In genomic region chr11:59787199-59787781, GRCm38 (mm10) we compare ENCODE assay signal across 8 mouse cellular contexts. TPM values are rescaled to one million over a fixed set of nuclear protein-coding genes. Genes with fewer than 3 reads are reported as not detected.
DNase-seq lines count a peak whose midpoint lies in the region; ATAC-seq and TF ChIP-seq lines count a peak whose summit lies in the region.

Gene Pld6 (minus strand): TSS chr11:59787645.

- peak within 1 kb of the TSS; percentile 45 for H3K4me3 ChIP-seq in left cerebral cortex, adult 2 months
- H3K4me3 ChIP-seq in embryonic facial prominence, embryonic 14.5 days (ENCODE audit: low read depth, low read length): peak within 1 kb of the TSS; percentile 47
- H3K4me3 ChIP-seq in hindbrain, embryonic 10.5 days: peak within 1 kb of the TSS; percentile 55
- H3K4me3 ChIP-seq in limb, embryonic 12.5 days (replicated peaks): peak within 1 kb of the TSS; percentile 52
- H3K4me3 ChIP-seq in midbrain, embryonic 11.5 days (ENCODE audit: low read depth, low read length): peak within 1 kb of the TSS; percentile 39

- H3K36me3 ChIP-seq in embryonic facial prominence, embryonic 14.5 days (ENCODE audit: control insufficient read depth, insufficient read depth, low read length): peaks cover 13% of the 10 kb centered on the region
- peaks cover 13% of the 10 kb centered on the region for H3K36me3 ChIP-seq in hindbrain, embryonic 10.5 days
- peaks cover 14% of the 10 kb centered on the region for H3K36me3 ChIP-seq in limb, embryonic 12.5 days
- peaks cover 4% of the 10 kb centered on the region for H3K36me3 ChIP-seq in midbrain, embryonic 11.5 days (ENCODE audit: control insufficient read depth, insufficient read depth, low read length)

- H3K9ac ChIP-seq in embryonic facial prominence, embryonic 14.5 days (ENCODE audit: low read depth, low read length): peak within 1 kb of the TSS; percentile 58
- H3K9ac ChIP-seq in limb, embryonic 12.5 days (replicated peaks): peak within 1 kb of the TSS; percentile 63
- H3K9ac ChIP-seq in midbrain, embryonic 11.5 days (ENCODE audit: low read length): peak within 1 kb of the TSS; percentile 64

- H3K27ac ChIP-seq in left cerebral cortex, adult 2 months: no peak within 1 kb of the TSS
- no peak within 1 kb of the TSS for H3K27ac ChIP-seq in embryonic facial prominence, embryonic 14.5 days (replicated peaks; ENCODE audit: low read depth, low read length)
- peak within 1 kb of the TSS; percentile 50 for H3K27ac ChIP-seq in hindbrain, embryonic 10.5 days
- H3K27ac ChIP-seq in limb, embryonic 12.5 days: peak within 1 kb of the TSS; percentile 17; the same call in 1 of the 2 replicates
- H3K27ac ChIP-seq in midbrain, embryonic 11.5 days (ENCODE audit: low read depth, low read length): no peak within 1 kb of the TSS

- H3K4me2 ChIP-seq in embryonic facial prominence, embryonic 14.5 days (ENCODE audit: low read depth, low read length): peak within 1 kb of the TSS; percentile 98
- H3K4me2 ChIP-seq in limb, embryonic 12.5 days: peak within 1 kb of the TSS; percentile 93
- H3K4me2 ChIP-seq in midbrain, embryonic 11.5 days: peak within 1 kb of the TSS; percentile 82

- 1% methylated on average over 16 of the region's 51 CpGs for WGBS in embryonic facial prominence, embryonic 14.5 days
- under 1% methylated on average over 51 of the region's 51 CpGs for WGBS in hindbrain, embryonic 10.5 days
- under 1% methylated on average over 51 of the region's 51 CpGs for WGBS in limb, embryonic 12.5 days
- WGBS in midbrain, embryonic 11.5 days: 1% methylated on average over 50 of the region's 51 CpGs

- H3K4me1 ChIP-seq in embryonic facial prominence, embryonic 14.5 days (ENCODE audit: control insufficient read depth, insufficient read depth, low read length): peaks cover 4% of the 10 kb centered on the region; the same call in 1 of the 2 replicates
- peaks cover 10% of the 10 kb centered on the region for H3K4me1 ChIP-seq in hindbrain, embryonic 10.5 days (replicated peaks)
- peaks cover 9% of the 10 kb centered on the region for H3K4me1 ChIP-seq in limb, embryonic 12.5 days (replicated peaks)
- peaks cover 8% of the 10 kb centered on the region for H3K4me1 ChIP-seq in midbrain, embryonic 11.5 days (ENCODE audit: control insufficient read depth, insufficient read depth, low read length)

- no peaks in the 10 kb centered on the region for H3K9me3 ChIP-seq in embryonic facial prominence, embryonic 14.5 days (ENCODE audit: control insufficient read depth, low read length)
- 0 out of 2 replicates have a peak, but pooled peaks cover 2% of the 10 kb centered on the region for H3K9me3 ChIP-seq in hindbrain, embryonic 10.5 days
- no peaks in the 10 kb centered on the region for H3K9me3 ChIP-seq in limb, embryonic 12.5 days
- H3K9me3 ChIP-seq in midbrain, embryonic 11.5 days (ENCODE audit: control insufficient read depth, low read length): no peaks in the 10 kb centered on the region

- peak; percentile 84 for ATAC-seq in embryonic facial prominence, embryonic 14.5 days (ENCODE audit: low read depth)
- peak; percentile 76 for ATAC-seq in limb, embryonic 12.5 days (ENCODE audit: insufficient number of reproducible peaks, insufficient read depth, low FRiP score, low TSS enrichment, low read depth)
- ATAC-seq in midbrain, embryonic 11.5 days (ENCODE audit: low FRiP score): peak; percentile 76
- no peak for ATAC-seq in activated CD4-positive, CD25-positive, alpha-beta regulatory T cell, adult 4 months

- peak; percentile 46 to 48 for DNase-seq in left cerebral cortex, adult 2 months (ENCODE audit: extremely low spot score in 1 of 2, low spot score in 2 of 2)
- DNase-seq in left cerebral cortex, postnatal 14 days (ENCODE audit: low spot score in 2 of 2): no peak
- peak; percentile 73 for DNase-seq in embryonic facial prominence, embryonic 14.5 days (ENCODE audit: low spot score)
- peak; percentile 76 for DNase-seq in hindbrain, embryonic 10.5 days (ENCODE audit: low spot score)
- peak; percentile 94 for DNase-seq in midbrain, embryonic 11.5 days (ENCODE audit: low spot score, missing footprints)
- DNase-seq in right cerebral cortex, postnatal 4 days: peak; percentile 53

- intact Hi-C loops in left cerebral cortex, adult 2 months (cut with DNase I): no loop called here
- intact Hi-C loops in left cerebral cortex, postnatal 14 days (cut with DNase I): no loop called here

- H3K27me3 ChIP-seq in embryonic facial prominence, embryonic 14.5 days (replicated peaks; ENCODE audit: control insufficient read depth, insufficient read depth, low read length): 0 out of 2 replicates have a peak, but pooled peaks cover 3% of the 10 kb centered on the region
- peaks cover 35% of the 10 kb centered on the region for H3K27me3 ChIP-seq in hindbrain, embryonic 10.5 days (ENCODE audit: insufficient read depth, poor library complexity, severe bottlenecking)
- H3K27me3 ChIP-seq in limb, embryonic 12.5 days: peaks cover 13% of the 10 kb centered on the region
- H3K27me3 ChIP-seq in midbrain, embryonic 11.5 days (ENCODE audit: control insufficient read depth, insufficient read depth, low read length): peaks cover 2% of the 10 kb centered on the region; the same call in 1 of the 2 replicates

- TF ChIP-seq CTCF in left cerebral cortex, adult 2 months (IDR thresholded peaks at IDR 0.05): no peak

RNA-seq across cellular contexts. Expression of gene Pld6, which starts in this region (rescaled TPM):
- total RNA-seq in left cerebral cortex, adult 2 months (2021): 1 to 10 TPM in 1 of 2 experiments, under 1 TPM in 1; 0.75 to 1.3 TPM
- total RNA-seq in left cerebral cortex, postnatal 14 days (2021): 1 to 10 TPM in 1 of 2 experiments, under 1 TPM in 1; 0.89 to 1.9 TPM
- 0.96 and 1.3 TPM in 2 replicates for polyA plus RNA-seq in embryonic facial prominence, embryonic 14.5 days (2014; fragmentation: Nextera tagmentation; extraction: Ambion mirVana)
- 1.9 and 2.6 TPM in 2 replicates for polyA plus RNA-seq in hindbrain, embryonic 10.5 days (2016; fragmentation: Nextera tagmentation; extraction: Ambion mirVana)
- 4.5 and 4.7 TPM in 2 replicates for polyA plus RNA-seq in limb, embryonic 12.5 days (2016; fragmentation: Nextera tagmentation; extraction: Ambion mirVana)
- 0.36 and 0.79 TPM in 2 replicates for polyA plus RNA-seq in midbrain, embryonic 11.5 days (2014; fragmentation: Nextera tagmentation; extraction: Ambion mirVana)
- not detected for polyA plus RNA-seq in activated CD4-positive, CD25-positive, alpha-beta regulatory T cell, adult 4 months (2017; shearing (Covaris generic))

Comparison
In these comparisons a context has a peak if more than half of its experiments do, and no peak if none do; other contexts are left out.
1. DNase-seq: peak in left cerebral cortex, adult 2 months (2 of 2), embryonic facial prominence, embryonic 14.5 days (single experiment), hindbrain, embryonic 10.5 days (single experiment) and right cerebral cortex, postnatal 4 days (single experiment); none in left cerebral cortex, postnatal 14 days (0 of 2).
2. Peak in DNase-seq, ATAC-seq, H3K4me3 ChIP-seq, H3K9ac ChIP-seq and H3K4me2 ChIP-seq in midbrain, embryonic 11.5 days; RNA of the gene not detected or under 1 TPM.
3. H3K27ac ChIP-seq: peak in hindbrain, embryonic 10.5 days (single experiment) and limb, embryonic 12.5 days (single experiment); none in left cerebral cortex, adult 2 months (single experiment), embryonic facial prominence, embryonic 14.5 days (single experiment) and midbrain, embryonic 11.5 days (single experiment).
4. Peak in every context shown above with its lines, with median percentiles within 50 percentile points of each other: H3K4me3 ChIP-seq, H3K4me2 ChIP-seq and H3K9ac ChIP-seq.